Mouse (Mus musculus) hematopoietic stem cell, adult 5-6 weeks (primary cell): ENCODE measurements at regions not wholly inside any gene's neighbourhood (a gene's known extent, or its start where the extent isn't known, plus 50 kb on each side); places are given as distances from the start of the nearest gene placed in this dataset.

Source experiments
- ATAC-seq, 2 experiments: fragments of 125-278 bp in 1 of 2; replicated peaks in 1 of 2; 2 replicates each; pipeline ENCODE4 v1.8.0; 2016 to 2017; ENCODE audit warnings: inconsistent platforms in 2 of 2, mild to moderate bottlenecking in 2 of 2, moderate number of reproducible peaks in 2 of 2, low read depth in 1 of 2, moderate TSS enrichment in 1 of 2; ENCODE audit not compliant: low FRiP score in 2 of 2, poor library complexity in 2 of 2, severe bottlenecking in 2 of 2, insufficient read depth in 1 of 2, low TSS enrichment in 1 of 2

DNA sequence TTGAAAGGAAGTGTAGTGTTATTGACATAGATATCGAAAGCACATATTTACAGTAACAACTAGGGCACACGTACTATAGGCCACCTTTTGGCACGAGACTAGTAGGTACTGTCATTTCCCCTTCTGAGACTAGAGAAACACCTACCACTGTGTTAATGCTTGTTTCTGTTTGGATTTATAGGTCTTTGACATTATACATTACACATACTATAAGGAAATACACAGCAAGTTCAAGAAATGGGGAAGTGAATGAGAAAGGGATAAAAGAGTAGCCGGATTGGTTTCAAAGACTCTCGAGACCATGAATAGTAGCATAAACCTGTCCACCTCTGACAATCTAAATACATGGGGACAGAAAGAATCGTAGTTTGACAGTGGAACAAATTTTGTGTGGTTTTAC, 900.3 kb upstream of the Pot1a start:
- ATAC-seq: peak; percentile 75 to 90

- ATAC-seq: peak in 1 of 2 experiments; percentile 20; a peak in 1 of 4 replicates
Measured at GRCm38 (mm10) chr6:26708880-26709279, 899.8 kb upstream of the Pot1a start.

DNA sequence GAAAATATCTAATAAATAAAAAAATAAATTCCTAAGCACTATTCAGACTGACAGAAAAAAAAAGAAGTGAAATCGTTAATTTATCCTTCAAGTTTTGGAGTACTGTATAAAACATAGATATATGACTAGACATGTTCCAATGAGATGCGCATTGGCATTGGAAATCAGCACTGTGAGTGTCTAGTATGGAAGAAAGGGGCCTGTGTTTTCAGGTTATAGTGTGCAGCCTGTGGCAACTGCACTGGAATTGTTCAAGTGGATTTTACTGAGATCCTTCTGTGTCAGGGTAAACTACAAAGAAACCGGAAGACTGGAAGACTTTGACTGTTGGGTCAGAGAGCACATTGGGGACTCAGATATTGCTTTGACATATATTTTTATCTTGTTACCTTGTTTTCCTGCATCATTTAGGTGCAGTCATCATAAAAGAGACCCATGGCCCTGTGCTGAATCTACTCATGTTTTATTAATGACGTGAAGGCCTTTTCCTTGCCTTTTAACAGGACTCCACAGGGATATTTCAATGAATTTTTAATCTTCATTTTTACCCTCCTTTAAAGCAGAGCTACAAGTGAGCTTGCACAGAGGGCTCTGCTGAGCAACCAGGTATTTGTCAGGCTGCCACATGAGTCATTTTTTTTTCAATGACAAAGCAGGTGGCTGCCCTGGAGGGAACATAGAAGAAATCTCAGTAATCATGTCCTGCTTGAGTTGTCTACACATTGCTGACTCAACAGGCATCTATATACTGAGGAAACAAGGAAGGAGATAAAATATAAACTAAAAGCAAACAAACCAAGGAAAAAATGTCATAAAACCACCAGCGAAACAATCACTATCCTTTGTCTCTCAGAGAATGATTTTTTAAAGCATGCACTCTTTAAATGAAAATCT, 899.2 kb upstream of the Pot1a start:
- ATAC-seq: no peak
